Mouse (Mus musculus): ENCODE measurements around the gene Lipc.

DNA sequence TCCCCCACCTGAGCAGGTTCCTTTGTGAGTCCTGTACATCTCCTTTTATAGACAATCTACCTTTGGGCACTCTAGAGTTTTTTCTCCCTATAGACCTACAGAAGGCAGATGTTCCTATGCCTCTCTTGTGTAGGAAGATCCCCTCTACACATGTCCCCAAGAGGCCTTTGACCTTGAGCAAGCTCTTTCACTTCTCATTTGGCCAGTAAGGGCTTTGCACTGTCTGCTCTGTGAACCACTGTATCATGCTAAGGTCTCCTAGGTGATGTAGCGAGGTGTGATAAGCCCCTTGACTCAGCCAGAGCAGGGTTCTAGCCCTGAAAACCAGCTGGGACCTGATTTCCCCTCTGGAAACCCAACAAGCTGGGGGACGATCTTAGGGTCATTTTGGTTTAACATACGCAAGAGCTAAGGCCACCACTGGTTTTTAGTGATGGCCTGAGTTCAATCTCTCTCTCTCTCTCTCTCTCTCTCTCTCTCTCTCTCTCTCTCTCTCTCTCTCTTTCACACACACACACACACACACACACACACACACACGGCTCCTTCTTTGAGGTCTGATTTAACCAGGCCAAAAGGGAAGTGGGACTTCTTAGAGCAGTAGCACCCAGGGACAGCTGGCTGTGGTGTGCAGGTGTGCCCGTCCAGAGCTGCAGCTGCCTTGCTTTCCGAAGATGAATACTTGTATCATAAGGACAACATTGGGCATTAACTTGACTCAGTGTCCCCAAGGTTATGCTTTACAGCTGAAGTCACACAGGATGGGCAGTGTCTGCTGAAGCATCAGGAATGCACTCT lies 118.7 kb downstream of the Lipc start:
- TF ChIP-seq POLR2A (IDR thresholded peaks at IDR 0.05; ENCODE audit: borderline replicate concordance, insufficient read depth, low read length): no peak
- TF ChIP-seq CTCF (IDR thresholded peaks at IDR 0.05; ENCODE audit: borderline replicate concordance, insufficient read depth, low read depth, low read length): no peak

Data from cerebellum, adult 2 months (tissue).